Mouse (Mus musculus) frontal cortex, postnatal 25 days (tissue): ENCODE results near the gene Bank1.
"Not testable (repeated sequence)": the region's sequence is repeated elsewhere in the genome, so short reads cannot be mapped to it uniquely, and the experiment has no call there.

Experiments
- DNase-seq, 2 experiments: peaks; one replicate each; pipeline ENCODE4 v3.0.0; 2022; ENCODE audit warnings: low spot score in 2 of 2

Bank1 gene

GRCm38 (mm10) chr3:136325783-136326182 is at the start of gene Bank1:
Gene Bank1, minus strand, starts transcription at chr3:136326066.
- DNase-seq: no peak

GRCm38 (mm10) chr3:136369916-136370315 is 44.0 kb upstream of the Bank1 start:
- DNase-seq: no peak

- no peak for DNase-seq
These were observed 43.6 kb upstream of the Bank1 start for GRCm38 (mm10) chr3:136369466-136369865.

- DNase-seq: no peak
These were observed 42.7 kb upstream of the Bank1 start for GRCm38 (mm10) chr3:136368505-136368999.

- DNase-seq: no peak
These were observed 23.8 kb upstream of the Bank1 start for GRCm38 (mm10) chr3:136349690-136350089.

- DNase-seq: no peak
These were observed 22.7 kb upstream of the Bank1 start for GRCm38 (mm10) chr3:136348611-136349010.

GRCm38 (mm10) chr3:136347277-136347676 is 21.4 kb upstream of the Bank1 start:
- no peak for DNase-seq

GRCm38 (mm10) chr3:136341911-136342310 is 16.0 kb upstream of the Bank1 start:
- no peak for DNase-seq

- DNase-seq: no peak
These were observed 14.0 kb upstream of the Bank1 start for GRCm38 (mm10) chr3:136339896-136340295.

- no peak for DNase-seq
These were observed 5.3 kb upstream of the Bank1 start for GRCm38 (mm10) chr3:136331135-136331534.

- DNase-seq: no peak
These were observed 4.2 kb upstream of the Bank1 start for GRCm38 (mm10) chr3:136330043-136330442.

- no peak for DNase-seq
These were observed 3.3 kb upstream of the Bank1 start for GRCm38 (mm10) chr3:136329133-136329532.

- DNase-seq: not testable (repeated sequence)
These were observed 1.1 kb downstream of the Bank1 start for GRCm38 (mm10) chr3:136324716-136325115.

GRCm38 (mm10) chr3:136321936-136322335 is 3.9 kb downstream of the Bank1 start:
- DNase-seq: no peak

GRCm38 (mm10) chr3:136308487-136308886 is 17.4 kb downstream of the Bank1 start:
- DNase-seq: no peak

- no peak for DNase-seq
These were observed 19.2 kb downstream of the Bank1 start for GRCm38 (mm10) chr3:136306564-136307158.

GRCm38 (mm10) chr3:136302541-136302940 is 23.3 kb downstream of the Bank1 start:
- no peak for DNase-seq

- not testable (repeated sequence) for DNase-seq
These were observed 25.1 kb downstream of the Bank1 start for GRCm38 (mm10) chr3:136300810-136301209.

GRCm38 (mm10) chr3:136297355-136297754 is 28.5 kb downstream of the Bank1 start:
- no peak for DNase-seq

- DNase-seq: no peak
These were observed 30.6 kb downstream of the Bank1 start for GRCm38 (mm10) chr3:136295250-136295649.

GRCm38 (mm10) chr3:136287883-136288282 is 38.0 kb downstream of the Bank1 start:
- DNase-seq: no peak

- DNase-seq: no peak
These were observed 60.8 kb downstream of the Bank1 start for GRCm38 (mm10) chr3:136264969-136265595.

- no peak for DNase-seq
These were observed 68.1 kb downstream of the Bank1 start for GRCm38 (mm10) chr3:136257761-136258160.
